Mouse (Mus musculus) liver, postnatal 0 days (tissue): ENCODE data around the gene Ndufaf2. TPM values are rescaled to one million over a fixed set of nuclear protein-coding genes. Genes with fewer than 3 reads are reported as not detected.

Source experiments
- ATAC-seq: fragments of 200-750 bp; cut with Nextera tagmentation; 2 replicates; pipeline ENCODE4 v1.8.0; 2017; ENCODE audit warnings: mild to moderate bottlenecking, moderate library complexity
- DNase-seq: peaks from one replicate; pipeline ENCODE4 v3.0.0-alpha.2; 2016
- H3K27ac ChIP-seq: fragments of 300-500 bp; sonication (generic); 2 replicates; pipeline ENCODE4 v1.5.1; 2014; ENCODE audit warnings: antibody characterized with exemption, moderate library complexity, mild to moderate bottlenecking, low read depth
- H3K27me3 ChIP-seq: fragments of 300-500 bp; sonication (generic); 2 replicates; pipeline ENCODE4 v1.6.1; 2014; ENCODE audit warnings: low read length, control low read depth, mixed read lengths; ENCODE audit not compliant: insufficient read depth
- H3K36me3 ChIP-seq: fragments of 300-500 bp; sonication (generic); replicated peaks from 2 replicates; pipeline ENCODE4 v1.6.1; 2014; ENCODE audit warnings: mild to moderate bottlenecking, control low read depth, low read length, moderate library complexity, mixed read lengths; ENCODE audit not compliant: insufficient read depth
- H3K4me1 ChIP-seq: fragments of 300-500 bp; sonication (generic); 2 replicates; pipeline ENCODE4 v1.6.1; 2014; ENCODE audit warnings: antibody characterized with exemption, mild to moderate bottlenecking, control low read depth; ENCODE audit not compliant: insufficient read depth
- H3K4me2 ChIP-seq: fragments of 300-500 bp; sonication (generic); 2 replicates; pipeline ENCODE4 v1.6.1; 2014; ENCODE audit warnings: low read depth, mild to moderate bottlenecking, low read length, moderate library complexity, mixed read lengths
- H3K4me3 ChIP-seq: fragments of 300-500 bp; sonication (generic); 2 replicates; pipeline ENCODE4 v1.5.1; 2014; ENCODE audit warnings: low read depth, low read length
- H3K9ac ChIP-seq: fragments of 300-500 bp; sonication (generic); replicated peaks from 2 replicates; pipeline ENCODE4 v1.6.1; 2014; ENCODE audit warnings: mild to moderate bottlenecking, moderate library complexity
- H3K9me3 ChIP-seq: fragments of 300-500 bp; sonication (generic); 2 replicates; pipeline ENCODE4 v1.6.1; 2016; ENCODE audit warnings: mild to moderate bottlenecking, control low read depth, low read length, mixed read lengths
- CTCF ChIP-seq: sonication (generic); IDR thresholded peaks from 2 replicates; pipeline ENCODE4 v1.5.1; 2016; ENCODE audit warnings: antibody characterized with exemption, low read depth
- EP300 ChIP-seq: IDR thresholded peaks from 2 replicates; pipeline ENCODE4 v1.6.1; 2016; ENCODE audit warnings: antibody characterized with exemption, low read depth, mild to moderate bottlenecking
- WGBS: fragments of 180-500 bp; shearing (Covaris S2); extraction: QIAGEN DNeasy Blood & Tissue Kit; methylation state at CpG from one replicate; pipeline ENCODE4 v1.1.7; 2014; ENCODE audit not compliant: insufficient replicate concordance; 5-methylcytosine and 5-hydroxymethylcytosine counted together
- polyA plus RNA-seq: library from polyadenylated mRNA; unstranded; fragments of >200 nt; fragmentation: Nextera tagmentation; extraction: Ambion mirVana; gene quantifications from 2 replicates; pipeline ENCODE4 v1.2.1, GENCODE M21; 2015

Ndufaf2 gene
- polyA plus RNA-seq, 1 experiment from 2014 or later, result 39.5 TPM

GRCm38 (mm10) chr13:108040451-108040850 lies 118.0 kb downstream of the Ndufaf2 start:
- no peak overlapping the region for H3K27ac ChIP-seq
- H3K9ac ChIP-seq, result no peak overlapping the region
- no peak for DNase-seq
- WGBS, result 74% methylated on average over 3 of the region's 3 CpGs
- no peaks in the 10 kb centered on the region for H3K27me3 ChIP-seq
- no peaks in the 10 kb centered on the region for H3K9me3 ChIP-seq
- no peak overlapping the region for H3K4me2 ChIP-seq
- no peak overlapping the region for H3K4me3 ChIP-seq
- H3K4me1 ChIP-seq, result peaks cover 21% of the 10 kb centered on the region
- TF ChIP-seq EP300 (no peak), CTCF (no peak)
- ATAC-seq, result no peak
- no peaks in the 10 kb centered on the region for H3K36me3 ChIP-seq

GRCm38 (mm10) chr13:108039902-108040301 lies 118.5 kb downstream of the Ndufaf2 start:
- H3K27me3 ChIP-seq, result no peaks in the 10 kb centered on the region
- WGBS, result 60% methylated on average over 9 of the region's 9 CpGs
- no peaks in the 10 kb centered on the region for H3K36me3 ChIP-seq
- no peak overlapping the region for H3K9ac ChIP-seq
- H3K9me3 ChIP-seq, result no peaks in the 10 kb centered on the region
- H3K27ac ChIP-seq, result no peak overlapping the region
- H3K4me2 ChIP-seq, result no peak overlapping the region
- H3K4me3 ChIP-seq, result no peak overlapping the region
- DNase-seq (no peak), ATAC-seq (no peak)
- TF ChIP-seq CTCF (no peak), EP300 (no peak)
- peaks cover 21% of the 10 kb centered on the region for H3K4me1 ChIP-seq

- Histone ChIP-seq H3K27me3 (no peaks in the 10 kb centered on the region), H3K27ac (no peak overlapping the region), H3K4me3 (no peak overlapping the region), H3K9me3 (no peaks in the 10 kb centered on the region), H3K4me2 (no peak overlapping the region), H3K9ac (no peak overlapping the region), H3K4me1 (peaks cover 21% of the 10 kb centered on the region), H3K36me3 (no peaks in the 10 kb centered on the region)
- 66% methylated on average over 6 of the region's 6 CpGs for WGBS
- TF ChIP-seq EP300 (no peak), CTCF (no peak)
- DNase-seq (no peak), ATAC-seq (no peak)
Observed at GRCm38 (mm10) chr13:108039375-108039774, 119.0 kb downstream of the Ndufaf2 start.

- Histone ChIP-seq H3K27ac (no peak overlapping the region), H3K9me3 (no peaks in the 10 kb centered on the region), H3K36me3 (no peaks in the 10 kb centered on the region), H3K4me1 (no peaks in the 10 kb centered on the region), H3K9ac (no peak overlapping the region), H3K27me3 (no peaks in the 10 kb centered on the region), H3K4me3 (no peak overlapping the region), H3K4me2 (no peak overlapping the region)
- DNase-seq (no peak), ATAC-seq (no peak)
- TF ChIP-seq CTCF (no peak), EP300 (no peak)
- WGBS, result 59% methylated on average over 4 of the region's 4 CpGs
Observed at GRCm38 (mm10) chr13:108032789-108033188, 125.6 kb downstream of the Ndufaf2 start.

- WGBS, result 54% methylated on average over 3 of the region's 3 CpGs
Observed at GRCm38 (mm10) chr13:108025802-108026201, 132.6 kb downstream of the Ndufaf2 start.

GRCm38 (mm10) chr13:108017349-108017748 lies 141.1 kb downstream of the Ndufaf2 start:
- Histone ChIP-seq H3K27ac (no peak overlapping the region), H3K36me3 (no peaks in the 10 kb centered on the region), H3K4me3 (no peak overlapping the region), H3K27me3 (no peaks in the 10 kb centered on the region), H3K4me1 (0 out of 2 replicates have a peak, but pooled peaks cover 2% of the 10 kb centered on the region), H3K9ac (no peak overlapping the region), H3K4me2 (no peak overlapping the region), H3K9me3 (no peaks in the 10 kb centered on the region)
- DNase-seq (no peak), ATAC-seq (no peak)
- 63% methylated on average over 6 of the region's 6 CpGs for WGBS
- TF ChIP-seq EP300 (no peak), CTCF (no peak)

More at GRCm38 (mm10) chr13:108025802-108026201, 132.6 kb downstream of the Ndufaf2 start:
- Histone ChIP-seq H3K36me3 (no peaks in the 10 kb centered on the region), H3K9ac (no peak overlapping the region), H3K4me2 (no peak overlapping the region), H3K4me3 (no peak overlapping the region), H3K9me3 (no peaks in the 10 kb centered on the region), H3K27ac (no peak overlapping the region), H3K4me1 (no peaks in the 10 kb centered on the region), H3K27me3 (no peaks in the 10 kb centered on the region)
- no peak for DNase-seq
- ATAC-seq, result no peak
- TF ChIP-seq CTCF (no peak), EP300 (no peak)

GRCm38 (mm10) chr13:108015166-108015565 lies 143.3 kb downstream of the Ndufaf2 start:
- Histone ChIP-seq H3K9me3 (no peaks in the 10 kb centered on the region), H3K4me2 (no peak overlapping the region), H3K4me1 (0 out of 2 replicates have a peak, but pooled peaks cover 2% of the 10 kb centered on the region), H3K27me3 (no peaks in the 10 kb centered on the region), H3K27ac (no peak overlapping the region), H3K9ac (no peak overlapping the region), H3K36me3 (no peaks in the 10 kb centered on the region), H3K4me3 (no peak overlapping the region)
- no peak for ATAC-seq
- TF ChIP-seq CTCF (no peak), EP300 (no peak)
- DNase-seq, result no peak
- 72% methylated on average over 6 of the region's 6 CpGs for WGBS
